Mouse (Mus musculus) layer of hippocampus, postnatal 10 days (tissue): ENCODE measurements around the gene A430005L14Rik. TPM values are rescaled to one million over a fixed set of nuclear protein-coding genes. Genes with fewer than 3 reads are reported as not detected.
"Not testable (repeated sequence)": the region's sequence is repeated elsewhere in the genome, so short reads cannot be mapped to it uniquely, and the experiment has no call there.

Source experiments
- DNase-seq, 2 experiments: peaks; one replicate each; pipeline ENCODE4 v3.0.0; 2021; ENCODE audit warnings: low spot score in 2 of 2
- long read RNA-seq: library from polyadenylated mRNA; stranded (forward); transcript quantifications from one replicate; pipeline ENCODE4 v2.0.0, GENCODE M21; 2023
- total RNA-seq, 2 experiments: library from RNA; stranded (reverse); gene quantifications; 2 replicates each; pipeline ENCODE4 v1.2.3; 2021

The A430005L14Rik gene
- total RNA-seq: 10 to 100 TPM; 16.3 to 17.1 TPM
- long read RNA-seq, transcript A430005L14Rik-201 (4 exons, 1,098 nt): major isoform, 26 of 33 reads
- long read RNA-seq, partial matches to known transcripts: 1 of 33 reads
- long read RNA-seq, other reads (novel, unspliced or antisense): 2 of 33 reads

GRCm38 (mm10) chr4:153956569-153957405 is at the start of gene A430005L14Rik:
Gene A430005L14Rik (plus strand): TSS chr4:153957237.
- peak; percentile 97 to 99 for DNase-seq

GRCm38 (mm10) chr4:153907573-153907972 is 49.5 kb upstream of the A430005L14Rik start:
- peak; percentile 32 to 43 for DNase-seq

GRCm38 (mm10) chr4:153913635-153914034 is 43.4 kb upstream of the A430005L14Rik start:
- no peak for DNase-seq

- DNase-seq: no peak
These were observed 39.1 kb upstream of the A430005L14Rik start for GRCm38 (mm10) chr4:153917773-153918500.

- DNase-seq: no peak
These were observed 36.4 kb upstream of the A430005L14Rik start for GRCm38 (mm10) chr4:153920517-153921233.

GRCm38 (mm10) chr4:153922090-153922489 is 34.9 kb upstream of the A430005L14Rik start:
- not testable (repeated sequence) for DNase-seq

- no peak for DNase-seq
These were observed 28.2 kb upstream of the A430005L14Rik start for GRCm38 (mm10) chr4:153928772-153929299.

- DNase-seq: no peak
These were observed 27.6 kb upstream of the A430005L14Rik start for GRCm38 (mm10) chr4:153929425-153929824.

GRCm38 (mm10) chr4:153929921-153930320 is 27.1 kb upstream of the A430005L14Rik start:
- DNase-seq: peak; percentile 34 to 41

- peak; percentile 62 to 72 for DNase-seq
These were observed 13.8 kb upstream of the A430005L14Rik start for GRCm38 (mm10) chr4:153943243-153943642.

- DNase-seq: no peak
These were observed 12.8 kb upstream of the A430005L14Rik start for GRCm38 (mm10) chr4:153944261-153944660.

- no peak for DNase-seq
These were observed 11.3 kb upstream of the A430005L14Rik start for GRCm38 (mm10) chr4:153945741-153946140.

GRCm38 (mm10) chr4:153950372-153950771 is 6.7 kb upstream of the A430005L14Rik start:
- DNase-seq: no peak

GRCm38 (mm10) chr4:153951150-153951549 is 5.9 kb upstream of the A430005L14Rik start:
- DNase-seq: no peak

GRCm38 (mm10) chr4:153951692-153952091 is 5.3 kb upstream of the A430005L14Rik start:
- DNase-seq: no peak

- DNase-seq: no peak
These were observed 1.4 kb upstream of the A430005L14Rik start for GRCm38 (mm10) chr4:153955651-153956050.

GRCm38 (mm10) chr4:153957444-153958250 is 610 bp downstream of the A430005L14Rik start:
- DNase-seq: no peak

GRCm38 (mm10) chr4:153962631-153963030 is 5.6 kb downstream of the A430005L14Rik start:
- DNase-seq: peak in 1 of 2 experiments; percentile 28

GRCm38 (mm10) chr4:153966651-153967050 is 9.6 kb downstream of the A430005L14Rik start:
- no peak for DNase-seq

GRCm38 (mm10) chr4:153967556-153967955 is 10.5 kb downstream of the A430005L14Rik start:
- no peak for DNase-seq
